In the genomic region with DNA sequence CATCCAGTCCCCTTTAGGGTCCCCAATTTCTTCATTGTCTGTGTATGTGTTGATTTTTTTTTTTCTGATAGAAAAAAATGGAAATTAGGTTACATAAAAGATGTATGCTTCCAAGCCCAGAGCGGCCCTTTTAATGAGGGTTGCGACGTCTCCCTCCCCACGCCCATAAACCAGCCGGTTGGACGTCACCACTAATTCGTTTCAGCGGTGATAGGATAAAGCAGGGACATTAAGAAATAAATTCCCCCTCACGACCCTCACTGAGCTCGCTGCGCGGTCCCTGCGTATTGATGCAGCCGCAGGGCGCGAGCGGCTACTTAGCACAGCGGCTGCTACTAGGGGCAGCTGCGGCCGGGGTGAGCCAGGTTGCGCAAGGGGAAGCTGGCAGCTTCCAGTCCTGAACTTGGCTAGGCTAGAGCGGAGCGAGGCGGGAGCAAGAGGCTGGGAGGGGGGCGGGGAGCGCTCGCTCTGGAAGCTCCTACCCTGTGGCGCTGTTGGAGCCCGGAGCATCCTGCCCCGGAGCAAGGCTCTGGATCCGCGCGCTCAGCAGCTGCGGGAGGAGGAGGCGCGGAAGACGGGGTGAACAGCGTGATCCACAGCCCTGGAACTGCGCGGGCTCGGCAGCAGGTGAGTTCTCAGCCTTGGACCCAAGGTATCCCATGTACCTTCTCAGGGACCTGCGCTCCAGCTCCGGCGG, we compare ENCODE assay signal across 9 mouse cellular contexts.
A peak's percentile ranks its signal among the peaks of the same experiment; 100 is the strongest.
DNase-seq lines count a peak whose midpoint lies in the region; ATAC-seq and TF ChIP-seq lines count a peak whose summit lies in the region.
"Had no signal": no experiment of that assay in that cellular context is flagged by ENCODE, and none has a peak within 500 bp of the region (broad histone marks: within the 10 kb centered on the region; RNA-seq: fewer than 3 reads in every experiment).

No protein-coding gene starts in this region.

- DNase-seq in frontal cortex, postnatal 14 days (ENCODE audit: low spot score in 2 of 2): no peak
- peak; percentile 86 to 90 for DNase-seq in cerebellum, postnatal 10 days
- DNase-seq in gastrocnemius, adult 2 months: peak; percentile 90
- DNase-seq in lung, adult 18-20 months: peak; percentile 20 to 28
- no peak for DNase-seq in B cell, adult 2 months
- DNase-seq: liver, embryonic 13.5 days had no signal

- H3K4me2 ChIP-seq in intestine, embryonic 16.5 days (ENCODE audit: low read depth, low read length): 0 out of 2 replicates have a peak overlapping the region, but pooled peaks have one; percentile 14
- H3K4me2 ChIP-seq in neural tube, embryonic 14.5 days (ENCODE audit: low read depth, low read length): peak overlapping the region; percentile 66
- H3K4me2 ChIP-seq: liver, embryonic 13.5 days had no signal

- no peak overlapping the region for H3K27ac ChIP-seq in gastrocnemius, adult 2 months
- H3K27ac ChIP-seq in intestine, embryonic 16.5 days (ENCODE audit: low read length): no peak overlapping the region
- H3K27ac ChIP-seq in neural tube, embryonic 14.5 days (ENCODE audit: low read depth, low read length): no peak overlapping the region
- H3K27ac ChIP-seq: liver, embryonic 13.5 days had no signal

- H3K27me3 ChIP-seq in intestine, embryonic 16.5 days (replicated peaks; ENCODE audit: control insufficient read depth, insufficient read depth, low read length): peaks cover 46% of the 10 kb centered on the region
- H3K27me3 ChIP-seq in neural tube, embryonic 14.5 days (ENCODE audit: control insufficient read depth, insufficient read depth, low read length): peaks cover 11% of the 10 kb centered on the region

- no peak for TF ChIP-seq CTCF in gastrocnemius, adult 2 months (IDR thresholded peaks at IDR 0.05)

- intact Hi-C loops in gastrocnemius, adult 2 months (cut with DNase I): loop anchor here (5.0 kb wide), 2 partner anchors 64 to 91 kb away; no protein-coding TSS in a partner anchor

- no peak overlapping the region for H3K9ac ChIP-seq in intestine, embryonic 16.5 days (ENCODE audit: low read depth, low read length)
- peak overlapping the region; percentile 28; the same call in 1 of the 2 replicates for H3K9ac ChIP-seq in neural tube, embryonic 14.5 days (replicated peaks; ENCODE audit: low read depth, low read length)
- H3K9ac ChIP-seq: liver, embryonic 13.5 days had no signal

- peak overlapping the region; percentile 52 for H3K4me3 ChIP-seq in gastrocnemius, adult 2 months
- 0 out of 2 replicates have a peak overlapping the region, but pooled peaks have one; percentile 2 for H3K4me3 ChIP-seq in intestine, embryonic 16.5 days (ENCODE audit: low read length)
- peak overlapping the region; percentile 31 for H3K4me3 ChIP-seq in neural tube, embryonic 14.5 days (ENCODE audit: low read depth, low read length)
- H3K4me3 ChIP-seq: liver, embryonic 13.5 days had no signal

- no peaks in the 10 kb centered on the region for H3K36me3 ChIP-seq in intestine, embryonic 16.5 days (ENCODE audit: control insufficient read depth, insufficient read depth, low read length)
- H3K36me3 ChIP-seq in neural tube, embryonic 14.5 days (ENCODE audit: control insufficient read depth, insufficient read depth, low read length): no peaks in the 10 kb centered on the region
- H3K36me3 ChIP-seq: liver, embryonic 13.5 days had no signal

- peak; percentile 67; the same call in 1 of the 2 replicates for ATAC-seq in frontal cortex, adult (ENCODE audit: low TSS enrichment)
- ATAC-seq in intestine, embryonic 16.5 days: no peak
- peak; percentile 61; the same call in 1 of the 2 replicates for ATAC-seq in neural tube, embryonic 14.5 days (ENCODE audit: low read depth)

- peaks cover 7% of the 10 kb centered on the region; the same call in 1 of the 2 replicates for H3K4me1 ChIP-seq in intestine, embryonic 16.5 days (ENCODE audit: control insufficient read depth, insufficient read depth, low read length)
- peaks cover 13% of the 10 kb centered on the region for H3K4me1 ChIP-seq in neural tube, embryonic 14.5 days (ENCODE audit: control insufficient read depth, insufficient read depth, low read length)
- H3K4me1 ChIP-seq: liver, embryonic 13.5 days had no signal

- no peaks in the 10 kb centered on the region for H3K9me3 ChIP-seq in intestine, embryonic 16.5 days (ENCODE audit: control insufficient read depth, low read length)
- no peaks in the 10 kb centered on the region for H3K9me3 ChIP-seq in neural tube, embryonic 14.5 days (ENCODE audit: control insufficient read depth, low read length)
- H3K9me3 ChIP-seq: liver, embryonic 13.5 days had no signal

- under 1% methylated on average over 44 of the region's 44 CpGs for WGBS in intestine, embryonic 16.5 days
- WGBS in neural tube, embryonic 14.5 days: 1% methylated on average over 44 of the region's 44 CpGs

Comparison
In these comparisons a context has a peak if more than half of its experiments do, and no peak if none do; other contexts are left out.
1. DNase-seq: peak in cerebellum, postnatal 10 days (2 of 2), gastrocnemius, adult 2 months (single experiment) and lung, adult 18-20 months (2 of 2); none in frontal cortex, postnatal 14 days (0 of 2) and B cell, adult 2 months (0 of 2).
2. H3K4me3 ChIP-seq: peak in every context shown above with its lines; median percentile 52 in gastrocnemius, adult 2 months; 31 in neural tube, embryonic 14.5 days; 2 in intestine, embryonic 16.5 days.